Mouse (Mus musculus) brain, embryonic 14.5 days (tissue): Measurements from ENCODE around the gene S100a5.

ENCODE experiments used
- CTCF ChIP-seq: fragments of 200-500 bp; IDR thresholded peaks from 2 replicates; pipeline ENCODE4 v1.5.1; 2012; ENCODE audit warnings: inconsistent platforms, mild to moderate bottlenecking, moderate library complexity, borderline replicate concordance; ENCODE audit not compliant: insufficient read depth, insufficient read length; ENCODE audit errors: extremely low read depth
- POLR2A ChIP-seq: fragments of 200-500 bp; IDR thresholded peaks from 2 replicates; pipeline ENCODE4 v1.6.1; 2012; ENCODE audit warnings: mild to moderate bottlenecking, inconsistent platforms, borderline replicate concordance; ENCODE audit not compliant: poor library complexity, insufficient read depth, insufficient read length, severe bottlenecking; ENCODE audit errors: extremely low read depth

- no peak for TF ChIP-seq POLR2A
- no peak for TF ChIP-seq CTCF
These were observed 30.4 kb downstream of the S100a5 start for GRCm38 (mm10) chr3:90638511-90639275.
